Mouse (Mus musculus) G1E-ER4 (cell line): ENCODE data around the gene Abca14. TPM values are rescaled to one million over a fixed set of nuclear protein-coding genes. Genes with fewer than 3 reads are reported as not detected.

Experiments
- GATA1 ChIP-seq: IDR thresholded peaks from one replicate; pipeline ENCODE4 v1.8.0; 2012; ENCODE audit warnings: low read length, inconsistent platforms
- polyA plus RNA-seq: library from polyadenylated mRNA; stranded (reverse); fragments of >175 nt; gene quantifications from 2 replicates; pipeline ENCODE4 v1.2.3, GENCODE M21; 2012

Abca14 gene
- polyA plus RNA-seq, 1 experiment = not detected

DNA sequence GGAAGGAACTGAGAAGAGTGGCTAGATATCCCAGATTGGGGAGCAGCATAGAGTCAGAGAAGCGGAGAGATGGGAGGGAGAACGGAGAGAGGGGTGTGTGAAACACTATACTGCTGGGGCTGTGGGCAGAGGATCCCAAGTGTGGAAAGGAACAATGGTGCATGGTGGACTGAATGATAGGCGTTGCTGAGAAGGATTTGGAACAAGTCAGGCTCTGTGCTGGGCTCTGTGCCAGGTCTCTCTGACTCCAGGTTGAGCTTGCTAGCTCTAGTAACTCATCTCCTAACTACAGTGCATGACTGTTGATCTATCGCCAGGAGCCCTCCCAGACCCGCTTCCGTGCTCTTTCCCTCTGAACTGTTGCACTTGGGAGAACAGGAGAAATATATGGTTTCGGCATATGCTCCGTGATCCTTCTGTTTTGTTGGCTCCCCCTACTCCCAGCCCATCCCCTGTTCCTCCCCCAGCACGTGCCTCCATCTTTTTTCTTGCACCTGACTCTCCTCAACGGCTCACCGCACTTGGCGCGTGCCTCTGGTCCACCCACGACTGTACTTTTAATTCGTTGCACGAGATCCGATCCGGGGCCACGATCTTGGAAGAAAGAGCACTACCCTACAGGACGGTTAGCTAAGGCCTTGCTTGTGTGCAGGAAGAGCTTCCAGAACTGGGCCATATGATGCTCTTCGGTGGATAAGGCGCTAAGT, 124.5 kb downstream of the Abca14 start, which contains the start of gene Abca15:
TSS of gene Abca15 (plus strand) at position 584 of the 707 bp plus-strand sequence.
- TF ChIP-seq GATA1 = no peak

DNA sequence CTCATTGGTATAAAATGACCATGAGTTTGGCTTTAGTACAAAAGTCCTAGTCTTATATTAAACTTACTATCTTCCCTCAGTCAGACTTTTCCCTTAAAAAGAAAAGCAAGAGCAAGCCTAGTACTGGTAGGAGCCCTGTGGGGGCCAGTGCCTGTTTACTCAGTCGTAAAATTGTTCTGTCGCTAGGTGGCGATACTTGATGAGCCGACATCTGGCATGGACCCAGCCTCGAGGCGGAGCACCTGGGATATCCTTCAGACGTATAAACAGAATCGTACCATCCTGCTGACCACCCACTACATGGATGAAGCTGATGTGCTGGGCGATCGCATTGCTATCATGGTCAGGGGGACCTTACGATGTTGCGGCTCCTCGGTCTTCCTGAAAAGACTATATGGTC, 157.4 kb downstream of the Abca14 start:
- TF ChIP-seq GATA1 = no peak

Other genes starting within 250 kb of the Abca14 start
- not detected in 2 replicates for gene Dnah3, start 108.7 kb upstream of the Abca14 start, polyA plus RNA-seq
- gene Tmem159, start 101.6 kb upstream of the Abca14 start, polyA plus RNA-seq = not detected in 2 replicates
- gene Zp2, start 58.7 kb upstream of the Abca14 start, polyA plus RNA-seq = not detected in 2 replicates
- gene Anks4b, start 30.1 kb upstream of the Abca14 start, polyA plus RNA-seq = not detected in 2 replicates
- gene Crym, start 1.9 kb upstream of the Abca14 start, polyA plus RNA-seq = not detected in 2 replicates
- gene Abca15, start 124.7 kb downstream of the Abca14 start, polyA plus RNA-seq = not detected in 2 replicates
- gene Abca16, start 205.7 kb downstream of the Abca14 start, polyA plus RNA-seq = not detected in 2 replicates